Mouse (Mus musculus): Measurements from ENCODE around the gene Calm1.

DNA sequence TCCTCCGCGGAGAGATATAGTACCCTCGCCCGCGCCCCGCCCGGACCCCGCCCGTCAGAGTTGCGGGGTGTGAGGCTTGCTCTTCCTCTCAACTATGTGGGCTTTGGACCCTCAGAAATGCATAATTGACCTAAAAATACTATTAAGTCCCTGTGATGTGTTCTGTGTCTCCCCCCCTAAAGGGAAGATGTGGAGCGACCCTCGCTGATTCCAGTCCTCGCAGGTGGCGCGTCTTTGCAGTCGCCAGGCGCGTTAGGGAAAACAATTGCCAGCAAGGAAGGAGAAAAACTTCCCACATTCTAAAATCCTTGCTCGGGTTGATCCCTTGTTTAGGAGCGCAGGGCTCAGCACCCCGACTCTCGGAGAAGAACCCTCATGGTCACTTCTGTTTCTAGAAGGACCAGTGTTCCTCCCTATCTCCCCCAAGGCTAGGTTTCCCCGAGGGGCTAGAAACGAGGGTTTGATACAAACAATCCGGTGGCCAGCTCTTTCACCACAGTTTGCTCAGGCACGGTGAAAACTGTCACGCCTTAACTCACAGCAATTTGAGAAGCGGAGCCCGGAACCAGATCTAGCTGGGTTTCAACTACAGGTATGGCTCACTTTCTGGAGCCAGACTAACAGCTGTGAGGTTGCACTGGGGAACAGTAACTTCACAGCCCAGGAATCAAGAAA lies 11.3 kb upstream of the Calm1 start:
- TF ChIP-seq CTCF (conservative IDR thresholded peaks at IDR 0.05 in 1 of 2, IDR thresholded peaks at IDR 0.05 in 1 of 2; ENCODE audit: low read depth in 2 of 2, low read length in 2 of 2) (no peak), POLR2A (IDR thresholded peaks at IDR 0.05; ENCODE audit: low read depth, low read length) (no peak; the same call in 1 of the 2 replicates), SIN3A (IDR thresholded peaks at IDR 0.05; ENCODE audit: low read length) (no peak; the same call in 1 of the 2 replicates), ZMIZ1 (IDR thresholded peaks at IDR 0.05; ENCODE audit: low read depth, low read length) (no peak), USF1 (IDR thresholded peaks at IDR 0.05; ENCODE audit: low read depth, low read length) (no peak), ZC3H11A (IDR thresholded peaks at IDR 0.05; ENCODE audit: low read depth, low read length) (no peak), POLR2AphosphoS2 (IDR thresholded peaks at IDR 0.05; ENCODE audit: low read depth, low read length) (no peak)
